Mouse (Mus musculus): ENCODE measurements around the gene Cdc40. TPM values are rescaled to one million over a fixed set of nuclear protein-coding genes. Genes with fewer than 3 reads are reported as not detected.

Gene Cdc40
- 21.7 and 24.0 TPM in 2 replicates for polyA plus RNA-seq (2012; rRNA removed; ENCODE audit: low replicate concordance)

DNA sequence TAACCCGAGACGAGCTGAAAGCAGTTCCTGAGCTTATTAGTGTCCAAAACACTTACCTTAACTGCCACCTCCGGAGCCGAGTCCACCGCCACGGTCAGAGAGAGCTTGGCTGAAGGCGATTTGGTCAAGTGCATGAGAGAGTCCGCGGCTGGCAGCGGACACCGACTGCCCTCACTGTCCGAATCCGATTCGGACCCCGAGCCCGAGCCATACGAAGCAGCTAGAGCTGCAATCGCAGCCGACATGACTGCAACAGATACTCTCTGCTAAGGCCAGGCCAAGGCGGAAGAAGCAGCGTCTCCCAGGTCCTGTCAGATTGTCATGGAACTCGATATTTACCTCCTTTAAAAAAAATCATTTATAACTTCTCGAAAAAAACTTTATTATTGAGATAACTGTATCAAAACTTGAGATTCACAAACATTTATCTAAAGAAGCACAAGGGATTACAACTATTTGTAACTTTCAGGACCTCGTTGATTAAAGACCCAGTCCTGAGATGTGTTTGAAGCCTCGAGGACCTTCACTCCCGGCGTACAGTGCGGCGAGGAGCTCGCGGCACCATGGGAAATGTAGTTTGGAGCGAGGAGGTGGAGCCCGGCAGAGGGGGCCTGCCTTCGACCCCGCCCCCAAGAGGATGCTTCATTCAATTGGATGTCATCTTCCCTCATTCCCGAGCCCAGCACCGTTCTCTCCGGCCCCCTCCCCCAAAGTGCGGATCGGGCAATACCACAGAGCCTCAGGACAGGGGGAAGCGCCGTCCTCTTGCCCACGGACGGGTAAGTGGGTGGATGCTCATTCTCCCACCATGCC lies at the start of gene Cdc40, which contains the start of gene Wasf1:
TSS of gene Cdc40 (minus strand) at position 481 of the 813 bp plus-strand sequence.
TSS of gene Wasf1 (plus strand) at position 645 of the 813 bp plus-strand sequence.

Other genes with a start within 250 kb of the Cdc40 start
- 3.1 and 4.6 TPM in 2 replicates for gene Mettl24, start 200.0 kb downstream of the Cdc40 start, polyA plus RNA-seq (2012; rRNA removed; ENCODE audit: low replicate concordance)
- 3.3 and 4.0 TPM in 2 replicates for gene Wasf1, start 164 bp upstream of the Cdc40 start, polyA plus RNA-seq (2012; rRNA removed; ENCODE audit: low replicate concordance)
- not detected in 2 replicates for gene Gpr6, start 189.0 kb upstream of the Cdc40 start, polyA plus RNA-seq (2012; rRNA removed; ENCODE audit: low replicate concordance)

Measured in mammary gland, adult 2 months (tissue).